Mouse (Mus musculus) right cerebral cortex, postnatal 36 days (tissue): ENCODE measurements around the gene Rara.

Experiments used
- DNase-seq, 2 experiments: peaks; one replicate each; pipeline ENCODE4 v3.0.0; 2022; ENCODE audit warnings: low spot score in 2 of 2, mixed read lengths in 1 of 2

The Rara gene

GRCm38 (mm10) chr11:98937914-98938694 lies 10.5 kb downstream of the Rara start:
- DNase-seq, result no peak

DNA sequence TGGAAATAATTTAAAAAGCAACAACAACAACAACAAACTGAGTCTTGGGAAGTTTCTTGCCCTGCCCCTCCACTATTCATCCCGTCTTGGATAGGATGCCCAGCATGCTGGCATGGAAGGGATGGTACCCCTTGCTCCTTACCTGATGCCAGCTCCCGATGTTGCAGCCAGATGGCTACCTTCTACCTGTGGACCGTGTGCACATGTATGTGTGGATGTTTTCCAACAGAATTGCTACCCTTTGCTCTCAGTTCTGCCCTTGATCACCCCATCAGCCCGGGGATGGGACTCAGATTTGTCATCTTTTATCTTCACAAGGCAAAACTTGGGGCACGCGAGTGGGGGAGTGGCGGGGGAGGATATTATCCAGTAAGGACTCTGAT lies 11.1 kb downstream of the Rara start:
- no peak for DNase-seq

DNA sequence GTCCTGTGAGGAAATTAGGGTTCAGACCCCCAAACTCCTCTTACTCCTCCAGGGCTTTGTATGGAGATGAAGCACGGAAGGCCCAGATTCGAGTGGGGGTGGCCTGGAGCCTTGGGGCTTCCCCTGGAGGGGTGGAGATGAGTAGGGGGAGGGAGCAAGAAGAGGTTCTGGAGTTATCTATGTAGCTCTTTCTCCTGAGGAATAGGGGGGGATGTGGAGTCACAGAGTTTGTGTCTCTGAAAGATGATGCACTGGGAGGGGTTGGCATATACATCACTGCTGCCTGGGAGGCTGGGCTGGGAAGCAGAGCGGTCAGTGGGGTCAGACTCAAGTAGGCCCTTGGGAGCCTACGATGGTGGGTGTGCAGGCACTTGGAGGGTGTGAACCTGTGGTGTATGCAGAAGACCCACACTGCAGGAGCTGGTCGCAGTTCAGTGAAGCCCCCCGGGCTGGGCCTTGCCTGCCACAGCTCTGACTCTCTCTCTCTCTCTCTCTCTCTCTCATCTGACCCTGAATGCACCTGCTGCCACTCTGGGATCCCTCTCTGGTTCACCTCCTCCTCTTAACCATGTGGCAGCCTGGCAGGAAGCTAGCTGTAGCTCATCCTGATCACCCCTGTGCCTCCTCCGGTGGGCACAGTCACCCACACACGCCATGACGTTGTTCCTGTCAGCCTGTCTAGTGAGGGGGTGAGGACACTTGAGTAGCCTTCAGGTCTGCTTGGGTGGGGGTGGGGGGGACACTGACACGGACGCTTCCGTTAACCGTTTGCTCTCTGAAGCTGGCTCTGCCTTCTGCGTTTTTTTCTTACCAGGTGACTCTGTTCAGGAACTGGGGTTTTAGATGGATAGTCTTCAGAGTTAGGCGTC lies 11.7 kb downstream of the Rara start:
- no peak for DNase-seq

- peak; percentile 73 for DNase-seq
Measured at GRCm38 (mm10) chr11:98939953-98940641, 12.5 kb downstream of the Rara start.

DNA sequence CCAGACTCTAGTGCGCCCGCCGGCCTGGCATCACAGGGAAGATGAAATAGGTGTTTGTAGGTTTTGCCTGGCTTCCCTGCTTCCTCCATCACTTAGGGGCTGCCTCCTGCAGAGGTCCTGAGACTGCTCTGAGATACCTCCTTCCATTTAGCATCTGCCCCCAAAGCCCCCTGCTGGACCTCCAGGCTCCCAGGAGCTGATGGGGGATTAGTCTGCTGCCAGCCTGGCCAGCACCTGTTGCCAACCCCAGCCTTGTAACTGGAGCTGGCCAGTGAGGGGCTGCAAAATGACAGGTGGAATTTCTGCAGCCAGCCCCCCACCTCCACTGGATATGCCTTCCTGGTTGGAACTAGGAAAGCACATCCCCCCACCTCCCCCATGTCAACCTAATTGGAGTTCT lies 13.2 kb downstream of the Rara start:
- no peak for DNase-seq

- no peak for DNase-seq
Measured at GRCm38 (mm10) chr11:98941341-98941825, 13.8 kb downstream of the Rara start.

DNA sequence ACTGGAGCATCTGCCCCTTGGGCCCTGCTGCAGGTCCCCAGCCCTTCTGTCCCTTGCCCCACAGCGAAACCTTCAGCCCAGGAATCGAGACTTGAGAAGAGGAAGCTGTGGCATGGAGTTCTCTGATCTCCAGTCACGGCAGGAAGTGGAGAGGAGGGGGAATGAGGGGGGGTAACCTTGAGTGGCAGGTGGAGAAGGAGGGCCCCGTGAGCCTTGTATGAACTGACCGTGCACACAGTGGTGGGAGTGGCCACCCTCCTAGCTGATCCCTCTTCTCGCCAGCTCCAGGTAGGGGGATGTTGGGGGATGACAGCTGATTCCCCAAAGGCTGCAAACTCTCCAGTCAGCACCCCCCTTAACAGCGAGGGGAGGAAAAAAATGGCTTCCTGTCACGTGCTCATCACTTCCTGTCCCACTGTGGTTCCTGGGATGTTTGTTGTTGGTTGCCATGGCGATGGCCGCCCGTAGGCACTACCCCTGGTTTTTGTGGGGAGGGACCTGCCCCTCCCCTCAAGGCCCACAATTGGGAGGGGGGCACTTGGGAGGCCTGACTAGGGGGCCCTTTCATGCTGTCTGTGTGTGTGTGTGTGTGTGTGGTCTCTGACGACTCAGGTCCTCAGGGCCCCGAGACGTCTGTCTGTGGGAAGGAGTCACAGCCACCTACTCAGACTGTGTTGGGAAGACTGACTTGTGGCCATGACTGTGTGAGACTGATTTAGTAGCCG lies 14.4 kb downstream of the Rara start:
- DNase-seq, result no peak

DNA sequence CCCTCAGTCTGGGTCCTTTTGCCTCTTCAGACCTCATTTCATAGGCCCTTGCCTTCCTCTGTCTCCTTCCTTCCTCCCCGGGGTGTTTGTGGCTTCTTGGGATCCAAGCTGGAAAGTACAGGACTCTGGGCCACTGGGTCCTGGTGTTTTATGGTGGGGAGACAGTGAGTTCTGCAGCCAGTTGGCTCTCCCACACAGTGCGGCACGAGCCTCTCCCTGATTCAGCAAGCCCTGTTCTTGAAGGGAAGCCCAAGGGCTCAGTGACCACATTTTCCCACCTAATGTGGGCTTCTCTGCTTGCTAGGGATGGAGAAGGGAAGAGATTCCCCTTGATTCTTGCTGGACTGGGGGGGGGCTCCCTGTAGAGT lies 14.9 kb downstream of the Rara start:
- no peak for DNase-seq

- DNase-seq, result no peak
Measured at GRCm38 (mm10) chr11:98942923-98943641, 15.5 kb downstream of the Rara start.

- DNase-seq, result no peak
Measured at GRCm38 (mm10) chr11:98943741-98944461, 16.3 kb downstream of the Rara start.

GRCm38 (mm10) chr11:98944897-98945604 lies 17.4 kb downstream of the Rara start:
- DNase-seq, result no peak

DNA sequence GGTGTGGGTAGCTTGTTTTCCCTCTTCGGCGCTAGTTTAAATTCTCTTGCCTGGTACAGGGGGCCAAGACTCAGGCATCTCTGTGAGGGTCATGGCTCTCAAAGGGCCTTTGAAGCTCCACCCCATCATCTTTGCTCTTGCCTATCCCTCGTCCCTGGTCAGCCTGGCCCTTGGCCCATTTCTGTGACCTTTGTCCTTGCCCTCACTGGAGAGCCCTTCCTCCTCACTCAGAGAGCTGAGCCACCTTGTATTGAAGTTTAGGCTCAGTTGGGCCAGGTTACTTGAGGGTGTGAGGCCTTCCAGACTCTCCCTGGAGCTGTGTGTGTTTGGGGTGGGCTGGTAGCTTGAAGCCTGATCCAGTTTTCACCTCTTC lies 18.0 kb downstream of the Rara start:
- no peak for DNase-seq

GRCm38 (mm10) chr11:98947969-98948569 lies 20.5 kb downstream of the Rara start:
- no peak for DNase-seq

DNA sequence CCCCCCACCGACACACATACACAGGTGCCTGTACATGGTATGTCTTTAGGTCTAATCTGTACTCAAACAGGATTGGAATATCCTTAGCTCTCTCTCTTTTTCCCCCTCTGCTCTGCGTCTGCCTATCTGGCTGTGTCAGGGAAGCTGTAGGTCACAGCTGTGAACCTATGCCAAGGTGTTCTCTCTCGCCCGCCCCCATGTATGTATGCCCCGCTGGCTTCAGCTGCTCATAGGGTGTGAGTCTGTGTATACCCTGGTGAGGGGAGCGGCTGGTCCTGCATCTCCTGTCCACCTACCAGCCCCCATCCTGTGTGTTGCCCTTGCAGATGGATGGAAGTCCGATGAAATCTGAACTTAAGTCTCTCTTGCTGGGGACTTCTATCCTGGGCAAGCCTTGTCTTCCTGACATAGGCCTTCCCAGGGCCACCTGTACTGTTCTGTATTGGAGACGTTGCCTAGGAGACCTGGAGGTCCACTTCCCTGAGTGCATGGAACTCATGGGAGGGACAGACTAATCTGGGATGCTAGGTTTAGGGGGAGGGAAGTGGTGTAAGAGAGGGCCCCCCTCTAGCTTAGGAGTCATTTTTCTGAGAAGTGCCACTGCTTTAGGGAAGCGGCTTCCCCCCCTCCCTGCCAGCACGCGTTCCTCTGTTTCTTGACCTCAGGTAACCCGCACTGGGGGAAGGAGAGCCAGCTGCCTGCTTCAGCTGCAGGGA lies 21.8 kb downstream of the Rara start:
- DNase-seq, result no peak

DNA sequence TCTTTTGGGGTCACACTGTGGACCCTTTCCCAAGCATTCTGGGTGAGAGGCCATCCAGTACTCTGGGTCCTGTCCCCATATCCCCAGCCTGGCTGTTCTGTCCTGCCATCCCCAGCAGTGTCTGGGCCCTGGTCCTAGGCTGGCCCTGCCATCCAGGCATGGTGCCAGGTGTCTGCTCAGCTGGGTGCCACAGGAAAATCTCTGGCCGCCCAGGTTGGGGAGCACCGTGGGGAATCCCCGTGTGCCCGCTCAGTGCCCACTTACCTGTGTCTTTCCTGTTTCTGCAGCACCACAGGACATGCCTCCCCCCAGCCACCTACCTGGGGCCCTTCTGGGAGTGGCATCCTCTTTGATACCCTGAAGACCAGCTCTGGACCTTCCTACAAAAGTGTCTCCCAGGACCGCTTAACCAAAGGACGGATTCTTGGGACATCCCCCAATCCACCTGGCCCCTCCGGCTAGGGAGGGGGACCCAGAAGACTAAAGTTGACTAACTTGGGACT lies 22.4 kb downstream of the Rara start:
- DNase-seq, result no peak

DNA sequence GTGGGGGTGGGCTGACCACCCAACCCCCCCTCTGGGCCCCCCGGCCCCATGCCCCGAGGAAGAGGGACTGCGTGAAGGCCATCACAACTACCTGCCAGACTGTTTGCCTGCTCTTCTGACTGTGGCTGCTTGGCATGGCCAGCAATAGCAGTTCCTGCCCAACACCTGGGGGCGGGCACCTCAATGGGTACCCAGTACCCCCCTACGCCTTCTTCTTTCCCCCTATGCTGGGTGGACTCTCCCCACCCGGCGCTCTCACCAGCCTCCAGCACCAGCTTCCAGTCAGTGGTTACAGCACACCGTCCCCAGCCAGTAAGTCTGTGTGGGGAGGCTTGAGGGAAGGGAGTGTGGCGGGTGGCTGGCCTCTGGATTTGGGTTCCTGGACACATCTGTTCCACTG lies 22.9 kb downstream of the Rara start:
- DNase-seq, result no peak

DNA sequence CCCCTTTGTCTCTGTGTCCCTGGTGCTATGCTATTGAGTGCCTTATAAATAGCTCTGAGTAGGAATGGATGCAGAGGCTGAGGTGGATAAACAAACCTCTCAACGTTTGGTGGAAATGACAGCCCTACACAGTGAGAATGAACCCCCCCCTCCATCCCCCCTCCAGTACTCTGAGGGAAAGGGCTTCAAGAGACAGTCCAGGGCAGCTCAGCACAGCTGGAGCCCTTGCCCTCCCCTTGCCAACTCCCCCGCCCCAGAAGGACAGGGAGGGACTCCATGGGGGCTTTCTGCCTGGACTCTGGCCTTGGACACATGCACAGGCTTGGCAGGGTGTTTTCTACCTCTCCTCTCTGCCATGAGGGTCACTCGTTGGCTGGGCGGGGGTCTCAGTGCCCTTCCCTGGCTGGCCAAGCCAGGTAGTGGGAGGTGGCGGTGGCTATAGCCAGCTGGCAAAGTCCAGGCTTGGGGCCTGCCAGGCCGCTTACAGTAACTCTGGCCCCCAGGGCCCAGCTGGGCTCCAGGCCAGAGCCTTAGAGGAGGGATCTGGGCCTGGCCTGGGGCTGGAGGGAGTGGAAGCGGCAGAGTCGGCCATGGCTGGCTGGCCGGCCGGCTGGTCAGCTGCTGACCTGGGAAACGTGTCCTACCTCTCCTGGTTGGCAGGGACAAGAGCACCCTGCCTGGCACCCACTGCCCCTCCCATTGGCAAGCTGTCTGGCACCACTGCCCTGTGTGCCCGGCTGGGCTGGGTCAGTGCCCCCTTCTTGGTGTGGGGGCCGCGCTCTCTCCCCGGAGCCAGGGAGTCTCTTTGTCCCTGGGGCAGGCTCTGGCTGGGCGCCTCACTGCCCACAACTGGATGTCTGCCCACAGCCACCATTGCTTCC lies 23.6 kb downstream of the Rara start:
- no peak for DNase-seq
